Mouse (Mus musculus): ENCODE data around the gene Nhlrc2.

GRCm38 (mm10) chr19:56571234-56571633 lies 23.2 kb downstream of the Nhlrc2 start:
- TF ChIP-seq CTCF (IDR thresholded peaks at IDR 0.05; ENCODE audit: control insufficient read depth, insufficient read depth, insufficient read length) (no peak), MAX (IDR thresholded peaks at IDR 0.05) (no peak), FOSL1 (IDR thresholded peaks at IDR 0.05; ENCODE audit: insufficient read depth, low read length, poor library complexity, severe bottlenecking) (no peak), MYOD1 (IDR thresholded peaks at IDR 0.05; ENCODE audit: control insufficient read depth, insufficient read length, low read depth) (no peak), USF1 (IDR thresholded peaks at IDR 0.05; ENCODE audit: low read depth) (no peak), MYOG (IDR thresholded peaks at IDR 0.05; ENCODE audit: control insufficient read depth, extremely low read depth, insufficient read length) (no peak), CEBPB (IDR thresholded peaks at IDR 0.05; ENCODE audit: low read depth) (no peak)

All from C2C12 (cell line).